Mouse (Mus musculus) gastrocnemius, postnatal 36 days (tissue): ENCODE data around the gene Per1. TPM values are rescaled to one million over a fixed set of nuclear protein-coding genes. Genes with fewer than 3 reads are reported as not detected.

Source experiments
- DNase-seq, 2 experiments: peaks; one replicate each; pipeline ENCODE4 v3.0.0; 2022
- intact Hi-C: fragments of 180-260 bp; cut with DNase I; formaldehyde crosslinking; loops from one replicate; pipeline ENCODE4 v1.15.1; 2025
- total RNA-seq, 2 experiments: library from RNA; stranded (reverse); gene quantifications; 2 replicates each; pipeline ENCODE4 v1.2.3; 2021

The Per1 gene
- total RNA-seq, 2 experiments from 2014 or later, result 60.9 to 89.0 TPM

DNA sequence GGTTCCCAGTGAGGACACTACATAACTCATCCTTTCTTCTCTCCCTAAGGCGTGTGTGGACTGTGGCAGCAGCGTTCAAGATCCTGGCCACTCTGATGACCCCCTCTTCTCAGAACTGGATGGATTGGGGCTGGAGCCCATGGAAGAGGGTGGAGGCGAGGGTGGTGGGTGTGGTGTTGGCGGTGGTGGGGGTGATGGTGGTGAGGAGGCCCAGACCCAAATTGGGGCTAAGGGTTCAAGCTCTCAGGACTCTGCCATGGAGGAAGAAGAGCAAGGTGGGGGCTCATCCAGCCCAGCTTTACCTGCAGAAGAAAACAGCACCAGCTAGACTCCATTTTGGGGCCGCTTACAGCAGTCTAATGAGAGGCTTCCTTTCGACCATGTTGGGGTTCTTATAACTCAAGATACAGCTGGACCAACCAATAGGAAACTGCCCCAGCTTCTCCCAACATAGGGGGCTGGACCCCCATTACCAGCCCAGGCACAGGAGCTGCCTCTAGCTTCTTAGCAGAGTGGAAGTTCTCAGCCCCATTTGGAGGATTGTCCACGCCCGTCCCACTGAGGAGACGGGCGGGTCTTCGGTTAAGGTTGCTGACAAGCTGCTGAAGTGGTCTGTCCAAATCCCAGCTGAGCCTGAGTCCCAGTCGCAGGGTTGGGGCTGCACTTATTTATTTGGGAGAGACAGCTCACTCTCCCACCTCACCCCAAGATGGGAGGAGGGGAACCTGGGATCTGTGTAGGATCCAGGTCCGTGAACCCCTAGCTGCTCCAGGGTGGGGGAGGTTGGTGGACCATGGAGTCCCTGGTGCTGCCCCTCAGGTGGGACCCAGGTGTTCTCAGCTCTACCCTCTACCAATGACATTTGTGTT is 14.2 kb downstream of the Per1 start:
- DNase-seq, result no peak
- intact Hi-C loops, result no loop called here

DNA sequence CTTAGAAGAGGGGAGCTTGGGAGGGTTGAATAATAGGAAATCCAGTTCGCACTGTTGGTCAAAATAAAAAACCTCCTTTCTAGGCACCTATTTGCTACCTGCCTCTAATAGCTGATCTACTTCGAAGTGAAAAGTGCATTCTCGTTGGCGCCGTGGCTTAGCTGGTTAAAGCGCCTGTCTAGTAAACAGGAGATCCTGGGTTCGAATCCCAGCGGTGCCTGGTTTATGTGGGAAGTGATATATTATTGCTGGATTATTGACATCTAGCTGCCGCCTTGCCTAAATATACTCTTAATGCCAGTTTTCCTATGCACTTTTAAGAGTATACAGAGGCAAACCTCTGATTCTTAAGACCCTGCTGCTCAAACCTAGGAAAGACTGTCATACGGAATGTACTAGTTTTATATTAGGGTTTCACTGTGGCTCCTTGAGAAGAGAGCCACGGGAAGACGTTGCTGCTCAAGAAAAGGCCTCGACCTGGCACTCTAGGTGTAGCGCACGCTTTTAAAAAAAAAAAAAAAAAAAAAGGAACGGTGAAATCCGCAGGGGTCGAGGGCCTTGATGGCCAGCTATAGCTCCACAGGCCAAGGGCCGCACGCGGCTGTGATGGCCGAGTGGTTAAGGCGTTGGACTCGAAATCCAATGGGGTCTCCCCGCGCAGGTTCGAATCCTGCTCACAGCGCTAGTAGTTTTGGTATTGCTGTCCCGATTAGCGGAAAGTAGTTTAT is 15.5 kb downstream of the Per1 start:
- peak; percentile 87 to 95 for DNase-seq
- intact Hi-C loops, result no loop called here

DNA sequence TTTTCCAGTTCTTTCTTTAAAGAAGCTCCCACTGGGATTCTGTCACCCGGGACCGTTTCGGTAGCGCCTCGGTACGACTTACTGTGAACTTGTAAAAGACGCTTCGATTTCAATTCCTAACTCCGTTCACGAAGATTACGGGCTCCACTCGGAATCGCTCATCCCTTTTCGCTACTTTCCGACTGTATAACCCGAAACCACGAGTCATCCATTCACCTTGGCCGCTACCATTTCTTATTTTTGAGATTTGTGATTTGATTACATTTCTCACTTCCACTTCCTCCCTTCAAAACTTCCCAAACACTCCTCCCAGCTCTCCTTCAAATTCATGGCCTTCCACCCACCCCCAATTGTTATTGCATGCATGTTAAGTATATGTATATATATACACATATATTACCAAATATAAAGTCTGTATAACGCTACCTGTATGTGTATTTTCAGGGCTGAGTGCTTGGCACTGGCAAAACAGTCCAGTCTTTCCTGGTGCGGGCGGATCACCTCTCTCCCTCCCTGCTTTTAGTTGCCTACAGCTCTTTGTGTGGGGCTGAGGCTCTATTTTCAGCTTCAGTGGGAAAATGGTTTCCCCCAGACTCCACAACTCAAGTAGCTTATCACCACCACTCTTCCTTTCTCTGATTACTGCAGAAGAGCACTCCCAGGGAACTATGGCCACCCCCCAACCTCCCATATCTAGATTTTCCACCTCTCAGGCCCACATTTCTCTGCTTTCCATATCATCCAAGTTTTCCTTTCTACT is 16.2 kb downstream of the Per1 start:
- no peak for DNase-seq

DNA sequence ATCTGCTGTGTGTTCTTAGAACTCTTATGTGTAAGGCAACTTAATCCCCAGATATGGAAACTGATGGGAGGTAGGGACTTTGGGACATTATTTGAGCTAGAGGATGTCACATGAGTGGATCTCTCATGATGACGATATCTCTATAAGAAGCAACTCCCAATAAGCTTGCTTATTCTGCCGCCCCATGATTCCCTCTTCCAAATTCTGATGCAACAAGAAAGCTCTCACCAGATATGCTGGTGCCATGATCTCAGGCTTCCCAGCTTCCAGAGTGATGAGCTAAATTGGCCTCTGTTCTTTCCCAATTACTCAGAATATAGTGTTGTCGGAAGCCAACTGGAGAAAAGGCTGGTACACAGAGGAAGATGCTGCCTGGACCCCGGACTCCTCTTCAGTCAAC is 16.8 kb downstream of the Per1 start:
- intact Hi-C loops, result no loop called here
- DNase-seq, result no peak

More for the DNA sequence above, 16.2 kb downstream of the Per1 start:
- intact Hi-C loops, result no loop called here

DNA sequence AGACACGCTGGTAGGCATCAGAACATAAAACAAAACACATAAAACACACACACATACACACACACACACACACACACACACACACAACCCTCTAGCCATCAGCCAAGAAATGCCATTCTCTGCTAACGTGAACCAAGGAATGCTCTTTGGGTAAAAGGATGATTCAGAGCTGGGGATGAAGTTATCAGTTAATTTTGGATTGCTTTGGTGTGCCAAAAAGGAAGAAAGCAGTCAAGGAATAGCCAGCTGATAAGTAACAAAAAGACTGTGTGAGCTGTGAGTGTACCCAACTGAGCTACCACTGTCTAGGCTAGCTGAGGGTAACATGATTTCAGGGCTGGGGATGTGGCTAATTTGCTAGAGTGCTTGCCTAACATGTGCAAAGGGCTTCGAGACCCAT is 19.0 kb downstream of the Per1 start:
- no peak for DNase-seq
- intact Hi-C loops, result no loop called here

DNA sequence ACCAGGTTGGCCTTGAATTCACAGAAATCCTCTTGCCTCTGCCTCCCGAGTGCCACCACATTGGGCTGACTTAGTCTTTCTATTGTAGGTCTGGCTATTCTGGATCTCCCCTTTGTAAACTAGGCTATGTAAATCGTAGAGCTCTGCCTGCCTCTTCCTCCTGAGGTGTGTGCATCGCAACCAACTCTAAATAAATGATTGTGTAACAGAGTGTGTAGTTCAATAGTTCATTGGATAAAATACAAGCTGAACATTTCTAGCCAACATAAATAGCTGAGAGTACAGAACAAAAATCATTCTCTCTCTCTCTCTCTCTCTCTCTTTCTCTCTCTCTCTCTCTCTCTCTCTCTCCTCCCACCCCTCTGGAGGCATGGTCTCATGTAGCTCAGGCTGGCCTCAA is 19.6 kb downstream of the Per1 start:
- intact Hi-C loops, result no loop called here
- no peak for DNase-seq

DNA sequence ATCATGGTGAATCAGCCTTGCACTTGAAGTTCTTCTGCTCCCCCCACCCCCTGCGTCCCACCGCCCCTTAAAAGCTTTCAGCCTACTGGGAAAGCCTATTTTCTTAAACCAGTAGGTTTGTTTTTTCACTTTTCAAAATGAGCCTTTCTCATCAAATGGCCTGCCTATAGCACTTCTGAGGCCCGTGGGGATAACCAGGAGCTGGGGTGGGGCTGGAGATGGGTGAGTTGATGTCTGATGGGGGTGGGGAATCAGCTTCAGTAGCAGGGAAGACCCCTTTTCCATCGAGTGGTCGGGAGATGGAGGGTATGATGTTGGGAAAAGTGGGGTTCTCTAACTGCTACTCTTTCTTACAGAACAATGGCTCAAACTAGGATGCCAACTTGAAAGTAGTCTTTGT is 21.8 kb downstream of the Per1 start:
- intact Hi-C loops, result no loop called here
- DNase-seq, result no peak

DNA sequence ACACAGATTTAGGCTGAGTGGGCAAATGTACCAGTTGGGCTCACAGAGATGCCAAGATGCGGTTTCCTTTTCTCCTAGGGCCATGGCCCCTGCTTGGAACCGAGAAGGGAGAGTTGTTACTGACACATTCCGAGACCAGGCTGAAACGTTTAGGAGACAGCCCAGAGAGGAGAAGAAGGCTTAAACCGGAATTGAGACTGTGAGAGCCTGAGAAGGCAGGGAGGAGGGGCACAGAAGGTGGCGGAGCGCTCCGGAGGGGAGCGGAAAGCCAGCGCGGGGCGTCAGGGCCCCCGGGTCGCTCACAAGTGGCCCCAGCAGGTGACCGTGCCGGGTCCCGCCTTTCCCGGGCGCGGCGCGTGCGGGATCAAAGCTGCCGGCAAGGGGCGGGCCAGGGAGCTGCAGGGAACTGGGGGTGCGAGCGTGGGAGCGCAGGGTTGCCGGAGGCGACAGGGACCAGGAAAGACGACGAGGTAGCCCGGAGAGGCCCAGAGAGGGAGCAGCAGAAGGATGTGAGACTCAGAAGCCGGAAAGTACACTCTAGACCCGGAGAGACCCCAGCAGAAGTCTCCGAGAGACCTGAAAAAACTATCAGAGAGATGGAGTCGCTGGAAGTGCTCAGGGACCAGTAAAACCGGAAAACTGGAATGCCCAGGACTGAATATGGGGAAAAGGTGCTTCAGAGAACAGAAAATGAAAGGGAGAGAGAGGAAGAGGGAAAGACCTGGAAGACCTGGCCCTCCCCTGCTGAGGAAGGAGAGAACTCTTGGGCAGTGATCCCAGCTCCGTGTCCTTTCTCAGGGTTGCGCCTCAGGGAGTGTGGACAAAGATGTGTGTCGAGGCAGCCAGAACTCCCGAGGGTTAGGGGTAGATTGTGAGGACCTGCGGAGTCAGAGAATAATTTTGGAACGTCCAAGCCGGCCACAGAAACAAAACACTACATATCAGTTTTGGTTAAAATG is 23.0 kb downstream of the Per1 start:
- intact Hi-C loops, result no loop called here

DNA sequence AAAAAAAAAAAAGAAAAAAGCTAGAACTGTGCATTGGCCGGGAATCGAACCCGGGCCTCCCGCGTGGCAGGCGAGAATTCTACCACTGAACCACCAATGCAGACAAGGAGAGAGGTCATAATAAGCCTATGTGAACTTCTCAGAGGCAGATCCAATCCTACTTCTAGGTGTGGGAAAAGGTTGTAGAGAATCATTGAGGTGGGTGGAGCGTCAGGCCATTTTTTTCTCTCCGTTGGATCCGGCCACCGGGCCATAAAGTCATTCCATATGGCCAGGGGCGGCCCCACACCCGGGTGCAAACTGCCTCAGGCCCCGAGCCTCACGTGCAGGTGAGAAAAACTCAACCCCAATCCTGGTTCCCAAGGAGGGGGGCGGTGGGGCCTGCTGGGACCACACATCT is 23.7 kb downstream of the Per1 start:
- intact Hi-C loops, result no loop called here
- DNase-seq, result peak; percentile 55 to 78

More for the DNA sequence above, 23.0 kb downstream of the Per1 start:
- peak; percentile 43 to 50 for DNase-seq

DNA sequence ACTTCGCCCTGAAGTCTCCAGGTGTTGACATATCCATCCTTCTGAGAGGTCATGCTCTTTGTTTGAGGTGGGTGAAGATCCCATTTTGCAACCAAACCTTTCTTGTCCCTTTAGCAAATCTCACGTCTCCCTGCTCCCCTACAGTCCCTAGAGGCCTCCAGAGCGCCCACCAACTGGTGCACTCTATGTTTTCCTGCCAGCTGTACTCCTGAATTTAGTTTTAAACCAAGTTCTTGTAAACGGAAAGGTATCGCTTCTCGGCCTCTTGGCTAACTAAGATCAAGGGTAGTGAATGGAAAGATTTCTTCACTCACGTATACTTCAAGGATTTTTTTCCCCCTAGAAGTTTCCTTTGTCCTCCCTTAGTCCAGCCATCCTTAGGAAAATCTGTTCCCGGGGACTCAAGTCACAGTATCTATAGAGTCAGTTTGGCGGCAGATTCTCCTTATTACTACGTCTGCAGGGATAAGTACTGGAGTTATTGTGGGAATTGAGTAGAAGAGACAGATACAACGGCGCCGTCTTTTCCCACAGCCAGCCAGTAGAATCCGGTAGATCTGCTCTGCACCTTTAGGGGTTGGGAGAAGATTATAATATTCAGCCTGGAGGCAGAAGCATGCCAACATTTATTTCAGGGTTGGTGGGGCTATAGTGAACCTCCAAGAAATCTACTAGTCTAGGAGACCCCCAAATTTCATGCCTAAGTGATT is 24.6 kb downstream of the Per1 start:
- no peak for DNase-seq
- intact Hi-C loops, result loop anchor here (10.0 kb wide), 1 partner anchor 215 kb away; the partner anchor contains the start of gene Rpl26

DNA sequence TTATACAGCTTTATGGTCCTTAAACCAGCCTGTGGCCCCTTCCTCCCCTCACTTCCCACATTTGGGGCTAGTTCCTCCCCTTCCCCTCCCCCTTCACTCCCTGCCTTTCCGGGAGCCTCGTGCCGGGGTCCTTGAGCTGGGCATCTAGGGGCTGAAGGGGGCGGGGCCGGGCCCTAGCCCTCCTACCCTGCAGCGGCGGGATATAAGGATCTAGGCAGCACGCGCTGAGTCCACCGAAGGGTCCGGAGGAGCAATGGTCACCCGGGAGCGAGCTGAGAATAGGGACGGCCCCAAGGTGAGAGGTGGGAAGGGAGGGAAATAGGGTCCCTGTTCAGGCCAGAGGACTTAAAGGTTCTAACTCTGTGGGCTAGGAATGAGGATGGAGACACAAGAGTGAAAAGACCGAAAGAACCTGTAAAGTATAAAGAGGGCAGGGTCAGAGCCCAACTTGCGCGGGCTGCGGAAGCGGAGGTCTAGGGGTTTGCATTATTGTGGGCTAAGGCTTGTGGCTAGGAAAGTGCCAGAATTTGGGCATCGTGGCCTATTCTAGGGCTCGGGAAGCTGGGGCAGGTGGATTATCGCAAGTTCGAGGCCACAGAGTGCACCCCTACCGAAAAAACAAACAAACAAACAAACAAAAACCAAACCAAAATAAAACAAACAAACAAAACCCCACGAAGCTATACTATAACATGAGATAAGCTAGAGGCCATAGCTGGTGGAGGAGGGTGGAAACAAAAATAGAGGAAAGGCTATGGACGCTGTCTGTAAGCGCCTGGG is 25.4 kb downstream of the Per1 start, which contains the start of gene Hes7:
TSS of gene Hes7 (plus strand) at position 184 of the 780 bp plus-strand sequence.
- intact Hi-C loops, result loop anchor here (10.0 kb wide), 1 partner anchor 216 kb away; the partner anchor contains the start of gene Rpl26
- DNase-seq, result no peak

DNA sequence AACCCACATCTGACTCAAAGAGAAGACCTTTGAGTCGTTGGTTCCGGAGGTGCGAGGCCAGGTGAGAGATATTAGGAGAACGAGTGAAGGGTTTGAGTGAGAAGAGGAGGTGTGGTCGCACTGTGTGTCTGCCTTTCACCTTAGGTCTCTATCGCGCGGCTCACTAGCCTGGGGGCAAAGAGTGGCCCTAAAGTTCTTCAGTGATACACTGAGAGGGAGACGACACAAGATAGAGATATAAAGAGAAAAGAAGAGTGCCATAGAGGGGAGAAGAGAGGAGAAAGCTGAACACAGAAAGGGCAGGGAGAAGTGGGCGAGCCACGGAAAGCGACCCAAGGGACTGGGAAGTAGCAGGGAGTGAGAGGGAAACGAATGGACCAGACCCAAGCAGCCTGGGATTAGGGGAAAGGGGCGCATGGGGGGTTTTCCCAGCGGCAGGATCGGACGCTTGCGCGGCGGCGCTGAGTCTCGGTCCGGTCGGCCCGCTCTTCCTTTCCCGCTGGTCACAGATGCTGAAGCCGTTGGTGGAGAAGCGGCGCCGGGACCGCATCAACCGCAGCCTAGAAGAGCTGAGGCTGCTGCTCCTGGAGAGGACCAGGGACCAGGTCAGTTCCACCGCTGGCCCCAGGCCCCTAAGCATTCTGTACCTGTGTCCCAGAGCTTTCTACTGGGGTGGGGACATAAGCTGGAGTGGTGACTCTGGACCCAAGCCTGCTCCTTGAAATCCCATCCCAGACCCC is 26.2 kb downstream of the Per1 start:
- DNase-seq, result no peak
- intact Hi-C loops, result loop anchor here (10.0 kb wide), 1 partner anchor 216 kb away; the partner anchor contains the start of gene Rpl26

DNA sequence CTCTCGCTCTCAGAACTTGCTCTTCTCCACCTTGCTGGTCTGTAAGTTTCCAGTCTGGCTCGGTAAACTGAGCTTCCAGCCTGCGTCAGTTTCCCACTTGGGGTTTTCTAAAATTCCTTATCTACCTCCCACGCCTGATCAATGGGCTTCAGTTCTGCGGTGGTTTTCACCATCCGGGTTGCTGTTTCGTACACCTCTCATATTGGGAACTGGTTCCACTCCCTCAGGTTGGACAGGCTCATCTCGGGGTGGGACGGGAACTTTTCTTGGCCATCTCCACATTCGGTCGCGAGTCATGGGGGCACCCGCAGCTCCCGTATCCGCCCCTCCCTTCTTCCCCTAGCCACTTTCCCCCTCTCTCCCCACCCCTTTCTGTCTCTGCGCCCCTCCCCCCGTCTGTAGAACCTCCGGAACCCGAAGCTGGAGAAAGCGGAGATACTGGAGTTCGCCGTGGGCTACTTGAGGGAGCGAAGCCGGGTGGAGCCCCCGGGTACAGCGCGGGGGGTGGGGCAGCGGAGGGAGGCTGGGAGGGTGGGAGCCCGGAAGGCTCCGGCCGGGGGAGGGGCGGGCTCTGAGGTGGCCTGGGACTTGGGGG is 26.8 kb downstream of the Per1 start:
- no peak for DNase-seq
- intact Hi-C loops, result loop anchor here (1.0 to 10.0 kb wide), 3 partner anchors 56 to 561 kb away; partner anchors contain the start of genes Rpl26 and Senp3

DNA sequence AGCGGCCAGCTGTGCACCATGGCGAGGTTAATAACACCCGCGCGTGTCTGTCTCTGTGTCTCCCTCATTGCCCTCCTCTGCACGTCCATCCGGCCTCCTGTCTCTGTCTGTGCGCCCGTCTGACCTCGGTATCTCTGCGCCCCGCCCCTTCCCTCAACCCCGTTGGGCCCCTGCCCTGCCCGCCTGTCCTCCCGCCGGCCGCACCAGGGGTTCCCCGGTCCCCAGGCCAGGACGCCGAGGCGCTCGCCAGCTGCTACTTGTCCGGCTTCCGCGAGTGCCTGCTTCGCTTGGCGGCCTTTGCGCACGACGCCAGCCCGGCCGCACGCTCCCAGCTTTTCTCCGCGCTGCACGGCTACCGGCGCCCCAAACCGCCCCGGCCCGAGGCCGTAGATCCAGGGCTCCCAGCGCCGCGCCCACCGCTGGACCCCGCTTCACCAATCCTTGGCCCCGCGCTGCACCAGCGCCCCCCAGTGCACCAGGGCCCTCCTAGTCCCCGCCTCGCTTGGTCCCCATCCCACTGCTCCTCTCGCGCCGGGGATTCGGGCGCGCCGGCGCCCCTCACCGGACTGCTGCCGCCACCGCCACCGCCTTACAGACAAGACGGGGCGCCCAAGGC is 27.4 kb downstream of the Per1 start, which contains the start of gene 9130213A22Rik:
TSS of gene 9130213A22Rik (minus strand) at position 254 of the 616 bp plus-strand sequence.
- peak; percentile 82 to 86 for DNase-seq
- intact Hi-C loops, result loop anchor here (1.0 to 10.0 kb wide), 3 partner anchors 56 to 560 kb away; partner anchors contain the start of genes Rpl26 and Senp3

DNA sequence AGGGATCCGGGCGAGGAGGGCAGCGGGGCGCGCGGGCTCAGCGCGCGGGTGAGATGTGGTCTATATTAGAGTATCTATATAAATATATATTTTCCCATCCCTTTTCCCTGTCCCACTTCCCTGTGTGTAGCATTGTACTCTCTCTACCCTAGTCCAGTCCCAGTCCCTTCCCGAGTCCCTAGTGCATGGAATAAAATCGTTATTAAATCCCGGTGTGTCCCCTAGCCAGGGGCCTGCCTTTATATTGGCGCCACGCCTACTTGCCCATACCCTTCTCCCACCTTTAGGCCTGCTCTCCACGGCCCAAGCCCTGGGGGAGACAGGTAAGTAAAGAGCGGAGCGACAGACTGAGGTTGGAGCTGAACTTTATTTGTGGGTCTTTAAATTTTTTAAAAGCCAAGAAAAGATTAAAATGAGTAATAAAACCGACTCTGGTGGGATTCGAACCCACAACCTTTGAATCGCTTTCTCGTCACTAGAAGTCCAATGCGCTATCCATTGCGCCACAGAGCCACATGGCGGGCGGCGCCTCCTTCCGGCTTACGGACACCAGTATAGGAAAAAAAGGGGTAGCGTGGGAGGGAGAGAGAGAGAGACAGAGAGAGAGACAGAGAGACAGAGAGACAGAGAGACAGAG is 28.2 kb downstream of the Per1 start:
- intact Hi-C loops, result loop anchor here (1.0 to 10.0 kb wide), 3 partner anchors 60 to 560 kb away; partner anchors contain the start of genes Rpl26 and Senp3
- peak; percentile 81 to 88 for DNase-seq
